Mouse (Mus musculus): ENCODE measurements at regions not wholly inside any gene's neighbourhood (a gene's known extent, or its start where the extent isn't known, plus 50 kb on each side); places are given as distances from the start of the nearest gene placed in this dataset.

DNA sequence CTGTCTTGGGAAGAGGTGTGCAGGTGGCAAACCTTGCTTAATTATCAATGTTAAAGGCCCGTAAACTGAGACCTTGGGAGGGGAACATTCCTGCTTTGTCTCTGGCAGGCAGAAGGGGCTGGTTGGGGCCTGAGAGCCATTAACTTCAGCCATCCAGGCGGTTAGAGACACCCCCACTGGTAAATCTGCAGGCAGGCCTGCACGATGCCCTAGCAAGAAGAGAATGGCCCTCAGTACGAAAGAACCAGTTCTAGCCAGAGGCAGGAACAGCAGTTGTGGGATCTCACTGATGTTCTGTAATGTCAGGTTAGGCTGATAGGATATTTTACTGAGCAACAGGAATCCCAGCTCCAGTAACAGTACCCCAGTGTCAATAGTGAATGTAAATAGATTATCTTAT is 70.5 kb downstream of the Apip start:
- peak; percentile 31 for DNase-seq (ENCODE audit: low read depth, low spot score)

DNA sequence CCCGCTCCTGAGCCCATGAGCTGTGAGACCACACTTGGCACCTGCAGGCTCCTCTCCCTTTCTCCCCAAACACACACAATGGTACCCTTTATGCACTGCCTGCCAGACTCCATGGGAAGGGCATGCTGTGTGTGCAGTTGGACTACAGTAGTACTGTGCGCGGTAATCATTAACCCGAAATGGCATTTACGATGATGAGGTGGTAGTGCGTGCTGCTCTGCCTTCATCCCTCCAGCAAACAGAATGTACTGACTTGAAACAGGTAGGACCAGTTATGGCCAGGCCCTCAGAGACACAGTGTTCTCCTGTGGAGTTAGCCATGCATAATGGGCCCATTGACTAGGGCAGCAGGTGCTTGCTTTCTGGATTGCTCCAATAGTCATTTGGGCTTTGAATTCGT is 70.9 kb downstream of the Apip start:
- DNase-seq (ENCODE audit: low read depth, low spot score), result no peak

DNA sequence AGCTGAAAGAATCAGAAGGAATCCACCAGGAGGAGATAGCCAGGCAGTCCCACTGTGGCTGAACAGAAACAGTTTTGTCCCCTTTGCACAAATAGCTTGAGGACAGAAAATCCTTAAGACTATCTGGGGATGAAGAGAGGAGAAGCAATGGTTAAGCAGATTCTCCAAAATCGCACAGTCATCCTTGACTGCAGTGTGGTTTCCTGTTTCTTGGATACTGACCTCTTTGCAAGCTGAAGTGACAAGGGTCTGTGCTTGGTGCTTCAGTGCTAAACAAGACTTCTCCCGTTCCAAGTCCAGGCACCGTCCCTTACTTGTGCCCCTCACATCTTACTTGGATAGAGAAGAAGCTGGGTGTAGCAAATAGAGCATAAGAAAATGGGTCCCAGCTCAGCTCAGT is 71.6 kb downstream of the Apip start:
- no peak for DNase-seq (ENCODE audit: low read depth, low spot score)

DNA sequence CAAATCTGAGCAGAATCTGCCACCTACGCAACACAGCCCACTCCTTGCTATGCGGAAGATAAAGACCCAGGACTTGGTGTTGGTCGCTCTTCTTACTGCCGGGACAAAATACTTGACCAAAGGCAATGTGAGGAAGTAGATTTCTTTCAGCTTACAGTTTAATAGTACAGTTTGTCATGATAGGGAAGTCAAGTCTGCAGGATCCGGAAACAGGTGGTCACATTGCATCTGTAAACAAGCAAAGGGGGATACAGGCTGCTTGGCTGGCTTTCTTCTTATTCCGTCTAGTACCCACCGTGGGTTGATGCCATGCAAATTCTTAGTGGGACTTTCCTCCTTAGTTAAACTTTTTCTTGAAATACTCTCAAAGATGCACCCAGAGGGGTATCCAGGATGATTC is 72.7 kb downstream of the Apip start:
- no peak for DNase-seq (ENCODE audit: low read depth, low spot score)

DNA sequence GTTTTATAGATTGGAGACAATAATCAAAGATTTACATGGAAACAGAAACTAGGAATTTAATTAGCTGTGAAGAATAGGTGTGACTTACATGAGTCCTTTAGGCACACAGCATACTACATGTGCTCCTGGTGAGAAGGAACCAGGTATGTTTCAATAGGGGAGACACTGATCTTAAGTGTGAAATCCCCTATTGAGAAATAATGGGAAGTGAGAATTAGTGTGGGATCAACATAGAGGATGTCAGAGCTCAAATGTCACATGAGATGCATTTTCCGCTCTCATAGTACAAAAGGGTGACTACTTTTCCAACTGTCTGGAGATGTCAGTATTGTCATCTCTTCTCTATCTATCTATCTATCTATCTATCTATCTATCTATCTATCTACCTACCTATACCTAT is 79.8 kb downstream of the Apip start:
- DNase-seq (ENCODE audit: low read depth, low spot score), result no peak

DNA sequence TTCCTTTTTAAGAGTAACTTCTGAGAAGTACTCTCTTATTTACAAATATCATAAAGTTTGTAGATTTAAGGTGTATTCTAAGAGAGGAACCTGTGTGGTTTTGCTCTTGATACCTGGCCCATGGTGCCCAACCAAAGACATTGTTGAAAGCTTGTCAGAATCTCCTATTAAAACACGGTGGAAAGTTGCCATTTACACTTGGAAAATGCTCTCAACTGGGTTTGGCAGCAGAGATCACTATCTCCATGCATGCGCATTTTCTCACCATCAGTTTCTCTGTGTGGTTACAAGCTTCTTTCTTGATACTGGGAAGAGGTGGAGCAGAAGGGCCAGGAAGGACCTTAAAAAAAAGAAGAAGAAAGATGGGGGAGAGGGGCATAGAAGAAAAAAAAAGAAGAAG is 94.3 kb downstream of the Apip start:
- no peak for DNase-seq (ENCODE audit: low read depth, low spot score)

DNA sequence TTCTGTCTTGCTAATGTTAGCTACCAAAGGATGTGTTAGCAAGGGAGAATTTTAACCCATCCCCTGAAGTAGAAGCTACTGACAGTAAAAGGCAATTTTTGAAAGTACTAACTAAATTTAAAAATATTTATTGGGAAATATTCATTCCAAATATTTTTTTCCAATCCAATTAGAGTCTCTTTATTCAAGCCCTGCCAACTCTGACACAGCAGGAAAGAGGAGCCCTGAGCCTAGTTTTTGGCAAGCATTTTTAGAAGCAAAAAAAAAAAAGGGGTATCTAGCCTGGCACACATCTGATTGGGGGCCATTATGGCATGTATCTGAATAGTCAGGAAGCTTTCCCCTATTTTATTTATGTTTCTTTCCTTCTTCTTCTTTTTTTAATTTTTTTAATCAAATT is 94.8 kb downstream of the Apip start:
- no peak for DNase-seq (ENCODE audit: low read depth, low spot score)

DNA sequence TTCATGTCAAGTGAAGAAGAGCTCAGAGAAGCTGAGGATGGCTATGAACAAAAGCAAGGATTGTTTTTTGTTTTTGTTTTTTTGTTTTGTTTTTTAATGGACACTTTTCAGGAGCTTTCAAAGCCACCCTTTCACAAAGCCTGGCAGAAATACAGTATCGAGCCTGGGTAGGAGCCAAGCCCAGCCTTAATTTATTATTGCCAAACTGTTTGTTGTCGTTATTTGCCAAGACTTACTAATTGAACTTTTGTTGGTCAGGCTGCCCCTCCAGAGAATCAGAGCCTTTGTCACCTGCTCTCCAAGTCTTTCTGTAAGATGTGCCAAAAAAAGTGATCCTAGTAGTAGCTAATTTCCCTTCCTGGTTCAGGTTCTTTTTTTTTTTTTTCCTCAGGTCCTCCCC is 103.9 kb downstream of the Apip start:
- no peak for DNase-seq (ENCODE audit: low read depth, low spot score)

DNA sequence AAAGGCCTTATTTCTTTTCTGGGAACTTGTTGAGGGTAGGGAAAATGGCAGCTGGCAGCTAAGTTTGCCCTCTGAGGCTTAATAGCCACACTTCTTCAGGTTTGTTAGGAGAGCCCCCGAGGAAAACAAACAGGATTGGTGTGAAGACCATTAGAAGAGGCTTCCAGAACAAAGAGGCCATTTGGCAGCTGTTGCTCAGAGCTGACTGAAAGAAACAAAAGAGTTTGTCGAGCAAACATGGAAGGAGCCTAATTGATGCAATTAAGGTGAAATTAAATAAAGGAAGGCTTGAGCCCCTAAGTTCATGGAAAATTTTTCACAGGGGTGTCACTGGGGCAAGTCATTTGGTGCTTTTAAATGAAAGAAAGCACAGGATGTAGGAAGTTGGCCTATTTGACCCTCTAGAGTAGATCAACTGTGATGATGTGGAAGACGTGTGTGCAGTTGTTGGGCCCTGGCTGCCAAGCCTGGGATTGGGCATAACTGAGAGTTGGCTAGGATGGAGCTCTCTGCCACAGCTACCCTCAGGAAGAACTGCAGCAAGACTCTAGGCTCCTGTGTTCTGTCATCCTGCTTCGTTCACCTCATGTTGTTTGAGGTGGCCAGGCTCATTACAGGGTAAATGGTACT is 106.9 kb downstream of the Apip start:
- no peak for DNase-seq (ENCODE audit: low read depth, low spot score)

DNA sequence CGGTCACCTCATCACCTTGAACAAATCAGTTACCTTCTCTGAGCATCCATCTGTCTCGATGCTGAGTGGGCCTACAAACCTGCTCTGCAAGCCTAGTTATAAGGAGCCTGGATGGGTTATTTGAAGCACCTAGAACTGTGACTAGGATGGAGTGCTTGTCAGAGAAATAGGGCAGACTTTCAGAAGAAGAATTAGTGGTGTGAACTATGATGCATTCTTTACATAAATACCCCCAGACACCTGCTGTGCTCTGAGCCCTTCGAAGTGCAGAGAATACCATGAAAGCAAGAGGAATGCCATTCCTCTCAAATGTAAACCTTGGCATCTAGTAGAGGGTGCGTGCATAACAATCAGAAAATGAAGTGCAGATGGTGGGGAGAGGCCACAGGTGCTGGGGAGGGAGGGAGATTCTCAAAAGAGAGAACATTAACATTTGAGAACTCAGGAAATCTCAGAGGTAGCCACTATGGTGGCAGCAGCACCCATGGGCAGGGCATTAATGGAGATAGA is 113.3 kb downstream of the Apip start:
- DNase-seq (ENCODE audit: low read depth, low spot score), result peak; percentile 84

DNA sequence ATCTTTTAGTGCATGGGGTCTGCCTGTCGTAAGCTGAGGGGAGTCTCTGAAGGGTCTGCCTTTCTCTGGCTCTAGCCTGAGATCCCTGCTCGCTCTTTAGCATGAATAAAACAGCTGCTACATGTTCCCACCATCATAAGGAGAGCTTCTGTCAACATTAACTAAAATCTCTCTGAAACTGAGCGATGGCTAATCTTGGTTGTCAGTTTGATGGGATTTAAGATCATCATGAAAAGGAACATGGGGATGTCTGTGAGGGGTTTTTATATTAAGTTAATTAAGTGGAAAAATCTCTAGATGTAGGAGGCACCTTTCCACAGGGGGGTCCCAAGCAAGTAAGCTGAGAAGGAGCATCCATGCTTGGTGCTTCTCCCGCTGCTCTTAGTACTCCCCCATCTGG is 110.5 kb downstream of the Ehf start:
- no peak for DNase-seq (ENCODE audit: low read depth, low spot score)

DNA sequence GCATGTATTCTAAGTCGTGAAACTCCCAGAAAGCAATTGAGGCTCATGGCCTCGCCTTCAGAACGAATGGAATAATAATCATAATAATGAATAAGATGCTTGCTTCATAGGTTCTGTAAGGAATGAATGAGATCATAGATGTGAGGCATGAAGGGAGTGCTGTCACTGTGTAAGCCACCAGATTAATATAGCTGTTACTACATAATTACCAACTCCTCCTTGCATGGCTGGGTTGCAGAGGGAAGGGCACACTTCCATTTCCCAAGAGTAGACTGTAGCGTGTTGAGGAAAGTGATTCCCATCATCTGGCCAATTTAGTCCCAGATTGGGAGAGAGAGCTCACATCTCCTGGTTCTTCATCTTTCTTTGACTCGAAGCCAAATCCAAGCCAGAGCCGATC is 102.8 kb downstream of the Ehf start:
- no peak for DNase-seq (ENCODE audit: low read depth, low spot score)

DNA sequence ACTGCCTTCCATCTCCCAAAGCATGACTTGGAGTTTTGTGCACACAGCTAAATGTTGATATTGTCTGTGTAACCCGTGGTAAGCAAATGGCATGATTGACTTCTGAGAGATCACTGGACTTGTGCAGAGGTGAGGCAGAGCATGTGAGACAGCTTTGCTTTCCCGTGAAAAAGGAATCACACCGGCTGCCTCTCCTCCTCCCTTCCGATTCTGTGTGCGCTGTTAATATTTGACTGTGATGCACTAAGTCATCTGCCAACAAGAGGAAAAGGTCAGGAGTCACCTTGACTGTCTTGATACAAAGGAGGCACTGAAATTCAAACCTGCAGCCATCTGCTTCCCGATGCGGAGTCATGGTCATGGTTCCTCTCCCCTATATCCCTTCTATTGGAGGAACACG is 98.0 kb downstream of the Ehf start:
- no peak for DNase-seq (ENCODE audit: low read depth, low spot score)

DNA sequence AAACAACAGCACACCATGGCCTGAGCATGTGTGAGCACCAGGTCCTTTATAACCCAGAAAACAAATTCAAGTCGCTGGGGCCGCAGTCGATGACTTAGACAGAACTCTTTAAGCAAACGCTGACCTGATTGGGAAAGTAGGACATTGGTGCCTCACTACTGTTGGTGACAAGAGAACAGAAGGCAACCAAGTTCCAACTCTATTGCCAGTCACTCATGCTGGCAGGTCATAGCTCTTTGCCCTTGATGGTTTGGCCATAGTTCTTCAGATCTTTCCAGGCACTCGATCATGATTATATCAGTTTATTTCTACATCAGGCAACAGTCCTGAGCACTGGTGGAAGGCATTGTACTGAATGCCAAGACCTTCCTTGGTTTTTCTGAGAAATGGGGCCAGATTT is 94.7 kb downstream of the Ehf start:
- no peak for DNase-seq (ENCODE audit: low read depth, low spot score)

DNA sequence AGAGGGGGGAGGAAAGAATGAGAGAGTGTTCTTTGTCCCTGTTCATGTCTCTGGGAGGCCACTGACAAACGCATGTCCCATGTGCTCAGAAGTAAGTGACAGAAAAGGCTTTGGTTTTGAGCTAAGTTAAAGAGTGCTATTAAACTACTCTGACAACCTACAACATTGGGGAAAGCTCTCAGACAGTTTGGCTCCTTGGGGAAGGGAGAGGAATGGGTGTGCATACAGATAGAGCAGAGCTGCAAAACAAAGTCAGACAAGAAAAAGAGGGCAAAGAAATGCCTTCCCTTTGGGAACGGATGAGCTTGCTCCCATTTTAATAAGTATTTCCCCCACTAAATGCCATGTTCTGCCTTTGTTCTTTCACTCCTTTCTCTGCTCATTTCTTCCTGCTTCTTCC is 94.0 kb downstream of the Ehf start:
- no peak for DNase-seq (ENCODE audit: low read depth, low spot score)

DNA sequence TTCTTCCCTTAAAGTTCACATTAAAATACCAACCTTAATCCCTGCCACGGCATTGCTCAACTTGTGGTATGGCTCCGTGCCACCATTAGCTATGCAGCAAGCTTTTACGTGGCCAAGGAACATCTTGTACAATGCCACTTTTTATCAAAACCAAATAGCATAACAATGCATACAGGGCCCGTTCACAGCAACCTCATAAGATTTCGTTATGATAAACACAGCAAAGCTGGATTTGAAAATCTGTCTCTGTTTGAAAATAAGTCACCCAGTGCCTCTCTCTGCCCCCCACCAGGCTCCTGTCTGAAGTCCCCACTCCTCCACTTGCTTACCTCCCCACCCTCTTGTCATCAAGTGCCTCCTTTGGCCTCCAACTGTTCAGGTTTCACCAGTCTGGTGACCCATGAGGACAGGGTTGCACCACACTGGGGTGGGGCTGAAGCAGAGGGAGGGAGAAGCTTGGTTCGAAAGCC is 93.5 kb downstream of the Ehf start:
- DNase-seq (ENCODE audit: low read depth, low spot score), result no peak

DNA sequence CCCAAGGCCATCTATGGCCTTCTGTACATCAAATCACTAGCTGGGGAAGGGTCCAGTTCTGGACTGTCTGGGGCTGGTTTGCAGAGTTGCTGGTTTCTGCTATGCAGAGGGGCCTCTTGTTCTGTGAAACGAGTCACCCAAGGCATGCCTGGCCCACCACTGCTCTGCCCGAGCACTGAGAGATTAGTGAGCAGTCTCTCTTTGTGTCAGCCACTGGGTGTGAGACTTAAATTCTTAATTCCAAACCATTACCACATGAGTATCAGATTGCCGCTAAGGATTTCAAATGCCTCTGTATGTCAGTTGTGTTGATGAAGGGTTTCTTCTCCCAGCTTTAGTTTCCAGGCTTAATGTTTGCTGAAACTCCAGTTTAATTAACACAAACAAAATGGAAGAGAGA is 91.9 kb downstream of the Ehf start:
- no peak for DNase-seq (ENCODE audit: low read depth, low spot score)

All from ZHBTc4 (cell line).